Mouse (Mus musculus): Measurements from ENCODE around the gene Nanog.

Gene Nanog

DNA sequence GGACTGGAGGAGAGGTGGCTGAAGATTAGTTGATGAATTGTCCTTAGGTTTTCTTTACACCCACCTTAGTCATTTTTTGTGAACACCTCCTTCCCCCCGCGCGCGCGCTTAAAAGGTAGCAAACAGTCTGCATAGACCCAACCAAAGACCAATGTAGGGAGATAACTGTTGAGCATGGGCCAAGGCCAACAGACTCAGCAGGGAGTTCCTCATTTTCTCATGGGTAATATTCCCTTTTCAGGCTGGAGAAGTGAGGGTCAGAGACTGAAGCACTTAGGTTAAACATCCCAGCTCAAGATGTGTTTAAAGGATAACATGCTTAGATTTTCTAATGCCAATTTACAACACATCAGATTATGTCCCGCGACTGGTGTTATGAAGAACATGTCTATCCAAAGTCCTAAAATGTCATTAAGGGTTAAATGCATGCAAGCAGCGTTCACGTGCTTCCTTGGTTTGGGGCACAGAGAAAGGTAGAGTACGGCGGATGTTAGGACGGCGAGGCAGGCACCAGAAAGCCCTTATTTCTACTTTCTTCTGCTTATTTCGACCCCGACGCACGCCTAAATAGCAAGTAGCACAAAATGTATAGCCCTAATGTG is 56.7 kb downstream of the Nanog start:
- DNase-seq = peak; percentile 28 to 42
